Mouse (Mus musculus) hindbrain, embryonic 15.5 days (tissue): ENCODE results near the gene Aire. TPM values are rescaled to one million over a fixed set of nuclear protein-coding genes. Genes with fewer than 3 reads are reported as not detected.
A peak's percentile ranks its signal among the peaks of the same experiment; 100 is the strongest.

ENCODE experiments used
- ATAC-seq: fragments of 200-750 bp; cut with Nextera tagmentation; 2 replicates; pipeline ENCODE4 v1.8.0; 2017; ENCODE audit warnings: low read depth, moderate number of reproducible peaks, moderate TSS enrichment; ENCODE audit not compliant: low FRiP score
- H3K27ac ChIP-seq: fragments of 300-500 bp; sonication (generic); replicated peaks from 2 replicates; pipeline ENCODE4 v1.5.1; 2015; ENCODE audit warnings: mild to moderate bottlenecking, inconsistent platforms
- H3K27me3 ChIP-seq: fragments of 300-500 bp; sonication (generic); 2 replicates; pipeline ENCODE4 v1.6.1; 2015; ENCODE audit warnings: control low read depth, inconsistent platforms
- H3K36me3 ChIP-seq: fragments of 300-500 bp; sonication (generic); 2 replicates; pipeline ENCODE4 v1.6.1; 2015; ENCODE audit warnings: control low read depth, inconsistent platforms
- H3K4me1 ChIP-seq: fragments of 300-500 bp; sonication (generic); replicated peaks from 2 replicates; pipeline ENCODE4 v1.6.1; 2015; ENCODE audit warnings: control low read depth, inconsistent platforms
- H3K4me2 ChIP-seq: fragments of 300-500 bp; sonication (generic); 2 replicates; pipeline ENCODE4 v1.6.1; 2015; ENCODE audit warnings: moderate library complexity, mild to moderate bottlenecking, inconsistent platforms
- H3K4me3 ChIP-seq: fragments of 300-500 bp; sonication (generic); 2 replicates; pipeline ENCODE4 v1.5.1; 2015; ENCODE audit warnings: mild to moderate bottlenecking, inconsistent platforms
- H3K9ac ChIP-seq: fragments of 300-500 bp; sonication (generic); 2 replicates; pipeline ENCODE4 v1.6.1; 2015; ENCODE audit warnings: inconsistent platforms
- H3K9me3 ChIP-seq: fragments of 300-500 bp; sonication (generic); 2 replicates; pipeline ENCODE4 v1.6.1; 2016; ENCODE audit warnings: control low read depth, inconsistent platforms
- WGBS: fragments of 180-500 bp; shearing (Covaris S2); methylation state at CpG from one replicate; pipeline ENCODE4 v1.1.7; 2015; 5-methylcytosine and 5-hydroxymethylcytosine counted together
- polyA plus RNA-seq: library from polyadenylated mRNA; unstranded; fragments of >200 nt; fragmentation: Nextera tagmentation; extraction: Ambion mirVana; gene quantifications from 2 replicates; pipeline ENCODE4 v1.2.1, GENCODE M21; 2015

The Aire gene
- polyA plus RNA-seq, 1 experiment from 2014 or later = 0.51 TPM

DNA sequence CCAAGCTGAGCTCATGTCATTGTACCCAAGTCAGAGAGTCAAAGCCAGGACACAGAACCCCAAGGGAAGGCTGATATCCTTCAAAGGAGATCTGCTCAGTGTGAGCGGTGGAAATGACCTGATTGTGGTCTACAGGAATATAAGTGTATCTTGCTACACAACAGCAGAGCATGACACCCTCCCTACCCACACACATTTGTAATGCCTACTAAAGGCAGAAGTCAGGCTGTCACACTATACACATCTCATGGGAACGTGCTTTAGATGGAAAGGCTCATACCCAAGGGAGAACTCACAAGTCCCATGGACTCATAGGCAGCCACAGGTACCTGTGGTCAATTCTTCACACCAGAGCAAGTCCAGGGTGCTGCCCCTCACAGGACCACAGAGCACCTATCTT, 41.1 kb downstream of the Aire start:
- no peak overlapping the region for H3K9ac ChIP-seq
- no peak overlapping the region for H3K4me2 ChIP-seq
- WGBS = 93% methylated on average over 2 of the region's 2 CpGs
- no peak for ATAC-seq
- H3K4me1 ChIP-seq = peaks cover 20% of the 10 kb centered on the region
- peaks cover 25% of the 10 kb centered on the region for H3K36me3 ChIP-seq
- H3K27ac ChIP-seq = no peak overlapping the region
- H3K4me3 ChIP-seq = no peak overlapping the region
- no peaks in the 10 kb centered on the region for H3K27me3 ChIP-seq
- no peaks in the 10 kb centered on the region for H3K9me3 ChIP-seq

DNA sequence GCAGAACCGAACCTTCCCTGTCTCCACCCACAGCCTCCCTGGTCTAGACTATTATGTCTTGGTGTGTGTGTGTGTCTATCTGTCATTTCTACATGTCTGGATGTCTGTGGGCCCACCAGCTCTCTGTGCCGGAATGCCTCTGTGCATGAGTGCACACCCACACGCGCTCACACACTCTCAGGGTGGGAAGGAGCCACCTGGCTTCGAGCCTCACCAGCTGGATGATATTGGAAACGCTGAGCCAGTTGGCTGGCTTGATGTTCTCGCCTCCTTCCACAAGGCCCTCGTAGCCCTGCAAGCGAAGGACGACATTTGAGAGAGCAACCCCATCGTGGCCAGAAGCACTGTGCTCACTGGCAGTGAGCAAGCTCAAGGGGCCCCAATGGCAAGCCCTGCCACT, 41.6 kb downstream of the Aire start:
- H3K27me3 ChIP-seq = no peaks in the 10 kb centered on the region
- no peak for ATAC-seq
- WGBS = 93% methylated on average over 11 of the region's 11 CpGs
- no peak overlapping the region for H3K4me2 ChIP-seq
- H3K36me3 ChIP-seq = peaks cover 28% of the 10 kb centered on the region
- no peaks in the 10 kb centered on the region for H3K9me3 ChIP-seq
- H3K4me1 ChIP-seq = peaks cover 15% of the 10 kb centered on the region
- no peak overlapping the region for H3K9ac ChIP-seq
- H3K4me3 ChIP-seq = no peak overlapping the region
- no peak overlapping the region for H3K27ac ChIP-seq

DNA sequence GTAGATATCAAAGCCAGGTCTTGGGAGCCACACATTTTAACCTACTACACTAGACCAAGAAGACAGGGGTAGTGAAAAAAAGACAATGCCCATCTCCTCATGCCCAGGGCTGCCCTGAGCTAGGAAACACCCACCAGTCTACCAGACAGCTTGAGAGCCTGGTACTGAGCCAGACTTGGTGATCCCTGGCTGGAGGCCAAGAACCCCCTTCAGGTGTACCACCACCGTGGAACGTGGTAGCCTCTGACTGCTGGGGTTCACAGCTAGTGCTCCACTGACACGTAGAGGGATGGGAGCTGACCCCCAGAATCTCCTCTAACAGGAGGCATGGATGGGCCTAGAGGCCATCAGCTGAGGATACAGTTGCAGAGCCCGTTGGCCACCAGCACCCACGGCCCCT, 43.2 kb downstream of the Aire start:
- Histone ChIP-seq H3K27me3 (no peaks in the 10 kb centered on the region), H3K9me3 (no peaks in the 10 kb centered on the region), H3K4me3 (no peak overlapping the region), H3K27ac (no peak overlapping the region), H3K4me1 (0 out of 2 replicates have a peak, but pooled peaks cover under 1% of the 10 kb centered on the region), H3K36me3 (peaks cover 33% of the 10 kb centered on the region), H3K9ac (no peak overlapping the region), H3K4me2 (no peak overlapping the region)
- no peak for ATAC-seq
- 88% methylated on average over 5 of the region's 5 CpGs for WGBS

DNA sequence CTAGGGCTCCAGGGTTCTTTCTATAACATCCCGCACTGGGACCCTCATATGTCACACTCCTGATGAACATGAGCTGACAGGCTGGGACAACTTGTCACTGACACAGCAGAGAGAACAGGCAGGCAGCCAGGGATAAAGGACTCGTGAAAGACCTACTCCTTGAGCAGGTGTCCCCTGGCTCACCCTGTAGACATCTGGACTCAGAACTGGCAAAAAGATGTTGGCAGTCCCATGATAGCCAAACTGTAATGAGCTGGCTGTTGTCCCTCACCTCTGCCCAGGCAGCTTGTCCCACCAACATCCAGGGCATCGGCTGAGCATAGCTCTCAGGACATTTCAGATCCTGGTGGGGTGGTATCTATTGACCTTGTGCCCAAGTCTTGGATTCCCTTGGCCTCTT, 47.8 kb downstream of the Aire start:
- no peak for ATAC-seq
- Histone ChIP-seq H3K27me3 (no peaks in the 10 kb centered on the region), H3K9ac (no peak overlapping the region), H3K36me3 (peaks cover 49% of the 10 kb centered on the region), H3K27ac (no peak overlapping the region), H3K9me3 (no peaks in the 10 kb centered on the region), H3K4me1 (no peaks in the 10 kb centered on the region), H3K4me3 (no peak overlapping the region), H3K4me2 (no peak overlapping the region)
- WGBS = 86% methylated on average over 3 of the region's 3 CpGs

DNA sequence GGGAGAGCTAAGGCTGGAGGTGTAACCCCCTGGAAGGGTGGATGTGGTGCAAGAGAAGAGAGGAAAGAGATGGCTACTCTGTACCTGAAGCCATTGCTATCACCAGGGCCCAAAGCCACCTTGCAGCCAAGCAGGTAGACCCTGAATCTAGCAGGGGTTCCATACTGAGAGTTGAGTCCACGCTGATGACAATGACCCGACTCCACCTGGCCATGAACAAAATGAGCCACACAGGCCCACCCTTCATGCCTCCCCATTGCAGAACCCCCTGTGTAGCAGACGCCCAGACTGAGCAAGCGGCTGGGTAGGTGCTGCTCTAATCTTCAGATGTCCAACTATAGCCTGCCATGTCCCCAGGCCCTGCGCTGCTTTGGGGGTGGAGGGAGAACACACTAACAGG, 57.6 kb downstream of the Aire start:
- H3K4me3 ChIP-seq = no peak overlapping the region
- ATAC-seq = no peak
- WGBS = 75% methylated on average over 5 of the region's 5 CpGs
- no peaks in the 10 kb centered on the region for H3K4me1 ChIP-seq
- H3K9me3 ChIP-seq = no peaks in the 10 kb centered on the region
- H3K36me3 ChIP-seq = peaks cover 33% of the 10 kb centered on the region
- no peak overlapping the region for H3K27ac ChIP-seq
- no peak overlapping the region for H3K9ac ChIP-seq
- H3K27me3 ChIP-seq = no peaks in the 10 kb centered on the region
- H3K4me2 ChIP-seq = no peak overlapping the region

DNA sequence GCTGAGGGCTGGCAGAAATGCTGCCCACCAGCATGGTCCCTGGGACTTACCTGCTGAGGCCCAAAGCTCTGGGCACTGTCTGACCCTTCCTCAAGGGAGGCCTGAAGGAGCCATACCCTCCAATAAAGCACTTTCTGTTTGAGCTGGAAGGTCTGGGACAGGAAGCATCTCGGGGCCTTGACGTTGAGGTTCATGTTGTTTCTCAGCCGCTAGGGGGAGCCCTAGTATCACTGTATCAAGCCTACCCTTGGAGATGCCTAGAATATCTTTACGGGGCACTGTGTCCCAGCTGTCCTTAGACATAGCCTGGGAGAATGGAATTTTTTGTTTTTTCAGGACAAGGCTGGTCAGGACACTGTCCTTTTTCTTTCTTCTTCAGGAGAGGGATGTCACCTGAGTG, 58.8 kb downstream of the Aire start:
- Histone ChIP-seq H3K4me1 (peaks cover 4% of the 10 kb centered on the region; the same call in 1 of the 2 replicates), H3K36me3 (peaks cover 22% of the 10 kb centered on the region)
- 0% methylated on average over 4 of the region's 4 CpGs for whole genome bisulfite sequencing

More for the DNA sequence above, 58.8 kb downstream of the Aire start:
- no peaks in the 10 kb centered on the region for H3K27me3 ChIP-seq
- no peak overlapping the region for H3K27ac ChIP-seq
- no peak overlapping the region for H3K4me3 ChIP-seq
- H3K4me2 ChIP-seq = no peak overlapping the region
- peak; percentile 39; the same call in 1 of the 2 replicates for ATAC-seq
- no peak overlapping the region for H3K9ac ChIP-seq
- no peaks in the 10 kb centered on the region for H3K9me3 ChIP-seq

Other genes with a start within 250 kb of the Aire start
- not detected in 2 replicates for gene Gm9639, start 248.5 kb downstream of the Aire start, polyA plus RNA-seq
- gene Gm19668, start 244.5 kb downstream of the Aire start, polyA plus RNA-seq = not detected in 2 replicates
- not detected in 2 replicates for gene Gm9507, start 231.8 kb downstream of the Aire start, polyA plus RNA-seq
- not detected in 2 replicates for gene Gm2696, start 228.9 kb downstream of the Aire start, polyA plus RNA-seq
- gene Krtap10-4, start 216.5 kb downstream of the Aire start, polyA plus RNA-seq = not detected in 2 replicates
- not detected in 2 replicates for gene Krtap10-10, start 207.7 kb downstream of the Aire start, polyA plus RNA-seq
- not detected in 2 replicates for gene Gm36176, start 196.8 kb downstream of the Aire start, polyA plus RNA-seq
- gene Gm10318, start 190.8 kb downstream of the Aire start, polyA plus RNA-seq = not detected in 2 replicates
- not detected in 2 replicates for gene Gm3285, start 181.6 kb downstream of the Aire start, polyA plus RNA-seq
- gene Lrrc3, start 141.1 kb downstream of the Aire start, polyA plus RNA-seq = 21.4 and 23.9 TPM in 2 replicates
- gene Trpm2, start 73.0 kb downstream of the Aire start, polyA plus RNA-seq = 5.4 and 7.1 TPM in 2 replicates
- gene 1810043G02Rik, start 65.1 kb downstream of the Aire start, polyA plus RNA-seq = 46.8 and 54.5 TPM in 2 replicates
- 120 and 126 TPM in 2 replicates for gene Pfkl, start 33.5 kb downstream of the Aire start, polyA plus RNA-seq
- gene Dnmt3l, start 1.7 kb downstream of the Aire start, polyA plus RNA-seq = not detected in 2 replicates
- 0.71 and 0.96 TPM in 2 replicates for gene Icosl, start 25.7 kb upstream of the Aire start, polyA plus RNA-seq
- gene D10Jhu81e, start 126.2 kb upstream of the Aire start, polyA plus RNA-seq = 27.7 and 29.9 TPM in 2 replicates
- 16.6 and 16.8 TPM in 2 replicates for gene Pwp2, start 141.5 kb upstream of the Aire start, polyA plus RNA-seq
- gene Trappc10, start 201.0 kb upstream of the Aire start, polyA plus RNA-seq = 27.5 and 29.4 TPM in 2 replicates